Mouse (Mus musculus) hindbrain, embryonic 13.5 days (tissue): ENCODE data around the gene Nckap5. TPM values are rescaled to one million over a fixed set of nuclear protein-coding genes. Genes with fewer than 3 reads are reported as not detected.

Source experiments
- ATAC-seq: fragments of 200-750 bp; cut with Nextera tagmentation; 2 replicates; pipeline ENCODE4 v1.8.0; 2017; ENCODE audit warnings: moderate TSS enrichment; ENCODE audit not compliant: low FRiP score
- H3K27ac ChIP-seq: fragments of 300-500 bp; sonication (generic); 2 replicates; pipeline ENCODE4 v1.5.1; 2015; ENCODE audit warnings: inconsistent platforms, mild to moderate bottlenecking, moderate library complexity
- H3K27me3 ChIP-seq: fragments of 300-500 bp; sonication (generic); 2 replicates; pipeline ENCODE4 v1.6.1; 2015; ENCODE audit warnings: mild to moderate bottlenecking, inconsistent platforms
- H3K36me3 ChIP-seq: fragments of 300-500 bp; sonication (generic); 2 replicates; pipeline ENCODE4 v1.6.1; 2015; ENCODE audit warnings: mild to moderate bottlenecking, inconsistent platforms
- H3K4me1 ChIP-seq: fragments of 300-500 bp; sonication (generic); replicated peaks from 2 replicates; pipeline ENCODE4 v1.6.1; 2015; ENCODE audit warnings: inconsistent platforms
- H3K4me2 ChIP-seq: fragments of 300-500 bp; sonication (generic); 2 replicates; pipeline ENCODE4 v1.6.1; 2015; ENCODE audit warnings: inconsistent platforms, mild to moderate bottlenecking, moderate library complexity
- H3K4me3 ChIP-seq: fragments of 300-500 bp; sonication (generic); 2 replicates; pipeline ENCODE4 v1.5.1; 2015; ENCODE audit warnings: mild to moderate bottlenecking, inconsistent platforms
- H3K9ac ChIP-seq: fragments of 300-500 bp; sonication (generic); 2 replicates; pipeline ENCODE4 v1.6.1; 2015; ENCODE audit warnings: mild to moderate bottlenecking, inconsistent platforms
- H3K9me3 ChIP-seq: fragments of 300-500 bp; sonication (generic); 2 replicates; pipeline ENCODE4 v1.6.1; 2016; ENCODE audit warnings: inconsistent platforms
- WGBS: fragments of 180-500 bp; shearing (Covaris S2); methylation state at CpG from one replicate; pipeline ENCODE4 v1.1.7; 2015; 5-methylcytosine and 5-hydroxymethylcytosine counted together
- polyA plus RNA-seq: library from polyadenylated mRNA; unstranded; fragments of >200 nt; fragmentation: Nextera tagmentation; extraction: Ambion mirVana; gene quantifications from 2 replicates; pipeline ENCODE4 v1.2.1, GENCODE M21; 2015

Gene Nckap5
- polyA plus RNA-seq, 1 experiment from 2014 or later: 18.6 TPM

- no peaks in the 10 kb centered on the region for H3K36me3 ChIP-seq
- H3K9ac ChIP-seq: no peak overlapping the region
- ATAC-seq: no peak
- H3K27me3 ChIP-seq: no peaks in the 10 kb centered on the region
- no peaks in the 10 kb centered on the region for H3K9me3 ChIP-seq
- H3K4me3 ChIP-seq: no peak overlapping the region
- no peak overlapping the region for H3K4me2 ChIP-seq
- WGBS: 64% methylated on average over 3 of the region's 3 CpGs
- H3K27ac ChIP-seq: no peak overlapping the region
- peaks cover 8% of the 10 kb centered on the region for H3K4me1 ChIP-seq
These were observed 265.4 kb downstream of the Nckap5 start for GRCm38 (mm10) chr1:126565151-126565725.

DNA sequence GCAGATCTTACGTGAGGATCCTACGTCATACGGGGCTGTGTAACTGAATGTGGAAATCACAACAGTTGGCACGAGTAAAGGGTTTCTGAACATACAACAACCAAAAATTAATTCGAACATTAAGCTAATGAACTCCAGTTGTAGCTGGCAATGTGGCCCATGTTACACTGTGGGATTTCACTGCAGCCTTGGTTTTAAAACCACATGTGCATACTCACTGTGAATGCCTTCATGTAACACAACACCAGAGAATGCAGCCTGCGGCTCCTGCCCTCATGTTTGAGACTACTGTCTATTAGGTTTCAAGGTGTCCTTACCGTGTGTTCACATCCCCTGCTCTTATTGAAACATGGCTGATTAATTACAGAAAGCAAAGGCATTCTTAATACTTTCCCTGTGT is 269.7 kb downstream of the Nckap5 start:
- no peak overlapping the region for H3K4me2 ChIP-seq
- H3K4me3 ChIP-seq: no peak overlapping the region
- no peaks in the 10 kb centered on the region for H3K36me3 ChIP-seq
- no peaks in the 10 kb centered on the region for H3K27me3 ChIP-seq
- no peak for ATAC-seq
- H3K9ac ChIP-seq: no peak overlapping the region
- WGBS: 80% methylated on average over 7 of the region's 7 CpGs
- no peaks in the 10 kb centered on the region for H3K9me3 ChIP-seq
- no peak overlapping the region for H3K27ac ChIP-seq
- peaks cover 27% of the 10 kb centered on the region for H3K4me1 ChIP-seq

DNA sequence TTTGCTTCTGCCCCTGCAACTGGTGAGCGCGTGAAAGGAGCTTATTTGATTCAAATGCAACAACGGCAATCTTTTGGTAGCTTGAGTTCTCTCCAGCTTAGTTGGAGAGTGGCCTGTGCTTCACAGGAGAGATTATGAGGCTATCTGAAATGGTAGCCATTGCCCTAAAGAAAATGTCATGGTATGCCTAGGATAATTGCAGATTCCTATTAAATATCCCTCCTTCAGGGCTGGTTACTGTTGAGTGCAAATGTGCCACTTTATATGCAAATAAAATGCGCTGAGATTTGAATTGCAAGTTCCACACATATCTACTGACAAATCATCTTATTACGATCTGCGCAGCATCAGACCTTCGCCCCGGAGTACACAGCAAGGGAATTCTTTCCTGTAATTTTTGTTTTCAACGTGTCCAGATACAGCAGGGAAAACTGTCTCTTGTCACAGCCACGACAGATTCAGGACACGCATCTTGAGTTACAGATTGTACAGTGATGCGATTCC is 272.8 kb downstream of the Nckap5 start:
- 65% methylated on average over 12 of the region's 12 CpGs for WGBS
- Histone ChIP-seq H3K4me3 (no peak overlapping the region), H3K27ac (peak overlapping the region; percentile 42; the same call in 1 of the 2 replicates), H3K36me3 (no peaks in the 10 kb centered on the region), H3K27me3 (no peaks in the 10 kb centered on the region), H3K4me1 (peaks cover 19% of the 10 kb centered on the region), H3K9me3 (no peaks in the 10 kb centered on the region), H3K9ac (no peak overlapping the region), H3K4me2 (no peak overlapping the region; the same call in 1 of the 2 replicates)
- ATAC-seq: no peak

DNA sequence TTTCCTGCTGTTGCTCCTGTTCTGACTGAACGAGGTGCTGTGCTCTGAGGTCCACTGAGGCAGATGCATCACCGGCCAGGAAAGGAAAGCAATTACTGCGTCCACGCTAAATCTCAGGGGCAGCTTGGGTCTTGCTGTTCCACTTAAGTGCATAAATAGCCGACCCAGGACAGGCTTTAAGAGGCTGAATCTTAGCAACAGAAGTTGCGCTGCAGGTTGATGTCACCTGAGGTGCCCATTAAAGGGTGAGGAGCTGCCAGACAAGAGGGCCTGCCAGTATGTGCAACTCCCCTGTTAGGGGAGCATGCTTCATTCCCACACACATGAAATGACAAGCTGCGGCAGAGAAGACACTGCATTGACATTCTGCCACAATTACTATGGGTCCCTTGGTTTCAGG is 282.6 kb downstream of the Nckap5 start:
- peak overlapping the region; percentile 50 for H3K27ac ChIP-seq
- H3K9me3 ChIP-seq: no peaks in the 10 kb centered on the region
- H3K27me3 ChIP-seq: no peaks in the 10 kb centered on the region
- H3K4me1 ChIP-seq: peaks cover 14% of the 10 kb centered on the region
- no peak; the same call in 1 of the 2 replicates for ATAC-seq
- 56% methylated on average over 7 of the region's 7 CpGs for WGBS
- H3K36me3 ChIP-seq: no peaks in the 10 kb centered on the region
- H3K4me2 ChIP-seq: no peak overlapping the region
- H3K4me3 ChIP-seq: no peak overlapping the region
- H3K9ac ChIP-seq: no peak overlapping the region

- WGBS: 61% methylated on average over 4 of the region's 4 CpGs
- Histone ChIP-seq H3K27me3 (no peaks in the 10 kb centered on the region), H3K9me3 (no peaks in the 10 kb centered on the region), H3K4me1 (peaks cover 24% of the 10 kb centered on the region), H3K27ac (no peak overlapping the region), H3K4me2 (no peak overlapping the region), H3K9ac (no peak overlapping the region), H3K36me3 (no peaks in the 10 kb centered on the region), H3K4me3 (no peak overlapping the region)
- no peak for ATAC-seq
These were observed 286.1 kb downstream of the Nckap5 start for GRCm38 (mm10) chr1:126544471-126544870.

DNA sequence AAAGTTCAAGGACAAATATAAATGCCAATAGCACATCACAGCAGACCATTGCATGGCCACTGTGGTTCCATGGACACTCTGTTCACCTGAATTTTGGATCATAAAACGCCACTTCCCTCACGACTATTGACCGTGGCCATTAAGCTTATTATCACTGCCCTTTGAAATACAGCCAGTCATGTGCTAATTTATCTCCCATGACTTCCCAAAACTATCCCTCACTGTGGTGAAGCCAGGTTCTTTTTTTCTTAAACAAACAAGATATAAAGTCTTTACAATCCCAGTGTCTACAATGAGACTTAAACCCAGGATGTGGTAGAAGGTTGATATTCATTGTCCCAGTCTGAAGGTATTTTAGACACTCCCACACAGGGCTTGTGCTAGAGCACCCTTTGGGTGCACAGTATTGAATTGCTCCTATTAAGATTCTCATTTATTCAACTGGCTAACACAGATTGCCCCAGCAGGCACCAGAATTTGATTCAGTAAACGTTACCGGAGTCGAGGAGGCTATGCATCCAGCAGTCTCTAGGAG is 293.3 kb downstream of the Nckap5 start:
- Histone ChIP-seq H3K9ac (no peak overlapping the region), H3K4me1 (peaks cover 10% of the 10 kb centered on the region; the same call in 1 of the 2 replicates), H3K27me3 (no peaks in the 10 kb centered on the region), H3K9me3 (no peaks in the 10 kb centered on the region), H3K36me3 (no peaks in the 10 kb centered on the region), H3K4me3 (no peak overlapping the region), H3K4me2 (no peak overlapping the region), H3K27ac (no peak overlapping the region)
- no peak for ATAC-seq
- WGBS: 81% methylated on average over 6 of the region's 6 CpGs

- H3K4me2 ChIP-seq: no peak overlapping the region
- H3K4me1 ChIP-seq: no peaks in the 10 kb centered on the region; the same call in 1 of the 2 replicates
- no peak for ATAC-seq
- no peak overlapping the region for H3K4me3 ChIP-seq
- H3K27me3 ChIP-seq: no peaks in the 10 kb centered on the region
- H3K27ac ChIP-seq: no peak overlapping the region
- no peaks in the 10 kb centered on the region for H3K9me3 ChIP-seq
- 65% methylated on average over 1 of the region's 1 CpGs for WGBS
- no peak overlapping the region for H3K9ac ChIP-seq
- H3K36me3 ChIP-seq: no peaks in the 10 kb centered on the region
These were observed 295.1 kb downstream of the Nckap5 start for GRCm38 (mm10) chr1:126535527-126535926.

- Histone ChIP-seq H3K27ac (no peak overlapping the region), H3K4me2 (no peak overlapping the region), H3K4me3 (no peak overlapping the region), H3K9ac (no peak overlapping the region), H3K27me3 (no peaks in the 10 kb centered on the region), H3K4me1 (no peaks in the 10 kb centered on the region), H3K9me3 (no peaks in the 10 kb centered on the region), H3K36me3 (no peaks in the 10 kb centered on the region)
- 81% methylated on average over 2 of the region's 2 CpGs for WGBS
- no peak for ATAC-seq
These were observed 296.6 kb downstream of the Nckap5 start for GRCm38 (mm10) chr1:126534046-126534445.

GRCm38 (mm10) chr1:126528043-126528598 is 302.5 kb downstream of the Nckap5 start:
- Histone ChIP-seq H3K4me3 (no peak overlapping the region), H3K9me3 (no peaks in the 10 kb centered on the region), H3K36me3 (no peaks in the 10 kb centered on the region), H3K4me1 (no peaks in the 10 kb centered on the region), H3K27ac (no peak overlapping the region), H3K4me2 (no peak overlapping the region), H3K9ac (no peak overlapping the region), H3K27me3 (no peaks in the 10 kb centered on the region)
- WGBS: 79% methylated on average over 7 of the region's 7 CpGs
- ATAC-seq: no peak

- Histone ChIP-seq H3K9me3 (no peaks in the 10 kb centered on the region), H3K4me1 (no peaks in the 10 kb centered on the region), H3K4me2 (no peak overlapping the region), H3K27me3 (no peaks in the 10 kb centered on the region), H3K4me3 (no peak overlapping the region), H3K9ac (no peak overlapping the region), H3K36me3 (no peaks in the 10 kb centered on the region), H3K27ac (no peak overlapping the region)
- ATAC-seq: no peak
- WGBS: 87% methylated on average over 3 of the region's 3 CpGs
These were observed 312.5 kb downstream of the Nckap5 start for GRCm38 (mm10) chr1:126518067-126518466.

- no peak overlapping the region for H3K27ac ChIP-seq
- no peaks in the 10 kb centered on the region for H3K4me1 ChIP-seq
- H3K4me3 ChIP-seq: no peak overlapping the region
- H3K9ac ChIP-seq: no peak overlapping the region
- H3K4me2 ChIP-seq: no peak overlapping the region
- no peaks in the 10 kb centered on the region for H3K36me3 ChIP-seq
- no peaks in the 10 kb centered on the region for H3K9me3 ChIP-seq
- ATAC-seq: no peak
- 89% methylated on average over 1 of the region's 1 CpGs for whole genome bisulfite sequencing
- no peaks in the 10 kb centered on the region for H3K27me3 ChIP-seq
These were observed 313.2 kb downstream of the Nckap5 start for GRCm38 (mm10) chr1:126517427-126517826.

- H3K4me1 ChIP-seq: no peaks in the 10 kb centered on the region
- H3K4me2 ChIP-seq: no peak overlapping the region
- no peaks in the 10 kb centered on the region for H3K27me3 ChIP-seq
- no peak for ATAC-seq
- no peaks in the 10 kb centered on the region for H3K36me3 ChIP-seq
- no peak overlapping the region for H3K27ac ChIP-seq
- H3K4me3 ChIP-seq: no peak overlapping the region
- H3K9me3 ChIP-seq: no peaks in the 10 kb centered on the region
- H3K9ac ChIP-seq: no peak overlapping the region
- 58% methylated on average over 3 of the region's 3 CpGs for WGBS
These were observed 315.4 kb downstream of the Nckap5 start for GRCm38 (mm10) chr1:126515054-126515756.
